Mouse (Mus musculus) hindbrain, postnatal 0 days (tissue): Measurements from ENCODE around the gene Gm20388. TPM values are rescaled to one million over a fixed set of nuclear protein-coding genes. Genes with fewer than 3 reads are reported as not detected.

Experiments
- ATAC-seq: fragments of 200-750 bp; cut with Nextera tagmentation; 2 replicates; pipeline ENCODE4 v1.8.0; 2017; ENCODE audit warnings: mild to moderate bottlenecking, moderate TSS enrichment, moderate library complexity
- DNase-seq: peaks from one replicate; pipeline ENCODE4 v3.0.0-alpha.2; 2015; ENCODE audit warnings: low spot score
- H3K27ac ChIP-seq: fragments of 300-500 bp; sonication (generic); 2 replicates; pipeline ENCODE4 v1.5.1; 2014; ENCODE audit warnings: mild to moderate bottlenecking
- H3K27me3 ChIP-seq: fragments of 300-500 bp; sonication (generic); 2 replicates; pipeline ENCODE4 v1.6.1; 2014; ENCODE audit warnings: low read length, mixed read lengths; ENCODE audit not compliant: insufficient read depth
- H3K36me3 ChIP-seq: fragments of 300-500 bp; sonication (generic); 2 replicates; pipeline ENCODE4 v1.6.1; 2014; ENCODE audit warnings: low read length, mixed read lengths; ENCODE audit not compliant: insufficient read depth
- H3K4me1 ChIP-seq: fragments of 300-500 bp; sonication (generic); 2 replicates; pipeline ENCODE4 v1.6.1; 2014; ENCODE audit warnings: antibody characterized with exemption, low read length, mixed read lengths; ENCODE audit not compliant: insufficient read depth
- H3K4me2 ChIP-seq: fragments of 300-500 bp; sonication (generic); 2 replicates; pipeline ENCODE4 v1.6.1; 2014; ENCODE audit warnings: low read depth, mild to moderate bottlenecking, low read length, moderate library complexity, mixed read lengths
- H3K4me3 ChIP-seq: fragments of 300-500 bp; sonication (generic); 2 replicates; pipeline ENCODE4 v1.5.1; 2014; ENCODE audit warnings: low read length
- H3K9ac ChIP-seq: fragments of 300-500 bp; sonication (generic); replicated peaks from 2 replicates; pipeline ENCODE4 v1.6.1; 2014; ENCODE audit warnings: mild to moderate bottlenecking, low read length, moderate library complexity, mixed read lengths
- H3K9me3 ChIP-seq: fragments of 300-500 bp; sonication (generic); 2 replicates; pipeline ENCODE4 v1.6.1; 2016; ENCODE audit warnings: low read length, mixed read lengths
- CTCF ChIP-seq: IDR thresholded peaks from 2 replicates; pipeline ENCODE4 v1.5.1; 2016; ENCODE audit warnings: antibody characterized with exemption, control low read depth, low read depth
- WGBS: fragments of 180-500 bp; shearing (Covaris S2); extraction: QIAGEN DNeasy Blood & Tissue Kit; methylation state at CpG from one replicate; pipeline ENCODE4 v1.1.7; 2014; 5-methylcytosine and 5-hydroxymethylcytosine counted together
- polyA plus RNA-seq: library from polyadenylated mRNA; unstranded; fragments of >200 nt; fragmentation: Nextera tagmentation; extraction: Ambion mirVana; gene quantifications from 2 replicates; pipeline ENCODE4 v1.2.1, GENCODE M21; 2015
- total RNA-seq: library from RNA; depleted of rRNA; stranded (reverse); fragments of >200 nt; gene quantifications from 2 replicates; pipeline ENCODE4 v1.2.3, GENCODE M21; 2014

The Gm20388 gene
- total and polyA plus RNA-seq, 2 experiments from 2014 or later = 71.3 TPM; not detected in 1

GRCm38 (mm10) chr8:120594571-120594970, 683.9 kb downstream of the Gm20388 start:
- WGBS = 93% methylated on average over 5 of the region's 5 CpGs

DNA sequence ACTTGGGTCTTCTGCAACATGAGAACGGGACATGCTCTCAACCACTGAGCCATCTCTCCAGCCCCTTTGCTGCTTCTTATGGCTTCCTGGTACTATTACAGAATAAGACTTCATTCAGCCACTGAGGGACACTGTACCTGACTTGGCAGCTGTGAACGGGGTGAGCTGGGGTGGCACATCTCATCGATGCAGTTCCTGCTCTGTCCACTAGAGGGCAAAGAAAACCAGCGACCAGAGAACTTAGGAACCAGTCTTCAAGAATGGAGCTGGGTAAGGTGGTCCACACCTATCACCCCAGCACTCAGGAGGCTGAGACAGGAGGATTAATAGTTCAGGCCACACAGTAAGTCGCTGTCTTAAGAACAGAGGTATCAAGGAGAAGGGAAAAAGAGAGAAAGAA, 685.3 kb downstream of the Gm20388 start:
- ATAC-seq (peak; percentile 15; the same call in 1 of the 2 replicates), DNase-seq (peak; percentile 70)
- Histone ChIP-seq H3K27ac (no peak overlapping the region), H3K4me3 (no peak overlapping the region), H3K4me2 (no peak overlapping the region), H3K9ac (no peak overlapping the region), H3K4me1 (peaks cover 4% of the 10 kb centered on the region; the same call in 1 of the 2 replicates), H3K27me3 (no peaks in the 10 kb centered on the region), H3K36me3 (no peaks in the 10 kb centered on the region), H3K9me3 (no peaks in the 10 kb centered on the region)
- 19% methylated on average over 5 of the region's 5 CpGs for WGBS
- peak; percentile 93 for TF ChIP-seq CTCF

More at GRCm38 (mm10) chr8:120594571-120594970, 683.9 kb downstream of the Gm20388 start:
- no peak for DNase-seq
- H3K27ac ChIP-seq = no peak overlapping the region
- no peaks in the 10 kb centered on the region for H3K36me3 ChIP-seq
- ATAC-seq = no peak
- H3K9ac ChIP-seq = no peak overlapping the region
- H3K9me3 ChIP-seq = no peaks in the 10 kb centered on the region
- no peak overlapping the region for H3K4me3 ChIP-seq
- no peak overlapping the region for H3K4me2 ChIP-seq
- H3K4me1 ChIP-seq = peaks cover 4% of the 10 kb centered on the region; the same call in 1 of the 2 replicates
- no peaks in the 10 kb centered on the region for H3K27me3 ChIP-seq
- peak; percentile 62 for TF ChIP-seq CTCF

GRCm38 (mm10) chr8:120598579-120598978, 687.9 kb downstream of the Gm20388 start:
- Histone ChIP-seq H3K27me3 (no peaks in the 10 kb centered on the region), H3K4me3 (no peak overlapping the region), H3K9ac (no peak overlapping the region), H3K27ac (peak overlapping the region; percentile 32; the same call in 1 of the 2 replicates), H3K36me3 (no peaks in the 10 kb centered on the region), H3K9me3 (no peaks in the 10 kb centered on the region), H3K4me2 (no peak overlapping the region), H3K4me1 (no peaks in the 10 kb centered on the region; the same call in 1 of the 2 replicates)
- TF ChIP-seq CTCF = no peak
- ATAC-seq (peak; percentile 63), DNase-seq (peak; percentile 82)
- WGBS = 17% methylated on average over 24 of the region's 24 CpGs

DNA sequence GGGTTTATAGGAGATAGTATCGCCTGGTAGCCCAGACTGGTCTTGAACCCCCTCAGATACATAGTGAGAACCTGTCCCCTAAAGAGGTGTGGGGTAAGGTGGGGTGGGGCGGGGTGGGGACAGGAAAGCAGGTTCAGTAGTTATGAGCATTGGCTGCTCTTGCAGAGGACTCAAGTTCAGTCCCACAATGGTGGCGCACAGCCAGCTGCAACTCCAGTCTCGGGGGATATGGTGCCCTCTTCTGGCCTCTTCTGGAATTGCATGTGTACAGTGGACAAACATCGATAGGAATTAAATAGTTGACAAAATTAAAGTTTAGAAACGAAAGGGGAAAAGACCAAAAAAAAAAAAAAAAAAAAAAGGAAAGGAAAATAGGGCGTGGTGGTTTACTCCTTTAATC, 688.9 kb downstream of the Gm20388 start:
- DNase-seq (peak; percentile 82), ATAC-seq (no peak)
- H3K4me2 ChIP-seq = no peak overlapping the region
- no peak overlapping the region for H3K4me3 ChIP-seq
- no peaks in the 10 kb centered on the region for H3K9me3 ChIP-seq
- 54% methylated on average over 7 of the region's 7 CpGs for WGBS
- no peak overlapping the region for H3K27ac ChIP-seq
- no peaks in the 10 kb centered on the region for H3K36me3 ChIP-seq
- TF ChIP-seq CTCF = peak; percentile 74
- H3K4me1 ChIP-seq = no peaks in the 10 kb centered on the region; the same call in 1 of the 2 replicates
- no peaks in the 10 kb centered on the region for H3K27me3 ChIP-seq
- no peak overlapping the region for H3K9ac ChIP-seq

DNA sequence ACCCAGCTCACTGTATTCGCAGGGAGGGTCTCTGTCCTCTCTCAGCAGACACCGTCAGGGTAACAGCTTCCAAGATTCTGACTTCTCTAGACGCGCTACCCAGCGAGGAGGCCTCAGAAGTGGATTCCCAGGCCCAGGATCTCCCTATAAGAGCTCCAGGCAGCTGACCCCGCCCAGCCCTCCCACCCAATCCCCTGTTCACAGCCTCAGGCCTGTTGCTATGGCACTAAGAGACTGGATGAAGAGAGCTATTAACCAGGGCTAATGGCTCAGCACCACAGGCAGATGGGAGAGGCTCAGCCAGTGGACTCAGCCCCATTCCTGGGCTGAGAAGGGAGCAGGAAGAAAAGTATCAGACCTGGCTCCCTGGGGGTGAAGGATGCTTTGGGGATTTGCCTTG, 692.0 kb downstream of the Gm20388 start:
- WGBS = 37% methylated on average over 6 of the region's 6 CpGs
- H3K36me3 ChIP-seq = no peaks in the 10 kb centered on the region
- DNase-seq (peak; percentile 43), ATAC-seq (0 out of 2 replicates have a peak, but pooled peaks have one; percentile 48)
- H3K9me3 ChIP-seq = no peaks in the 10 kb centered on the region
- H3K27me3 ChIP-seq = no peaks in the 10 kb centered on the region
- H3K4me2 ChIP-seq = no peak overlapping the region
- no peak overlapping the region for H3K4me3 ChIP-seq
- H3K9ac ChIP-seq = no peak overlapping the region
- no peak overlapping the region for H3K27ac ChIP-seq
- TF ChIP-seq CTCF = no peak
- H3K4me1 ChIP-seq = no peaks in the 10 kb centered on the region; the same call in 1 of the 2 replicates

GRCm38 (mm10) chr8:120607460-120607859, 696.8 kb downstream of the Gm20388 start:
- Histone ChIP-seq H3K9ac (no peak overlapping the region), H3K4me1 (no peaks in the 10 kb centered on the region), H3K9me3 (no peaks in the 10 kb centered on the region), H3K27ac (no peak overlapping the region), H3K36me3 (no peaks in the 10 kb centered on the region), H3K4me3 (no peak overlapping the region), H3K27me3 (no peaks in the 10 kb centered on the region), H3K4me2 (no peak overlapping the region)
- no peak for TF ChIP-seq CTCF
- ATAC-seq (peak; percentile 38; the same call in 1 of the 2 replicates), DNase-seq (no peak)
- WGBS = 83% methylated on average over 9 of the region's 9 CpGs

DNA sequence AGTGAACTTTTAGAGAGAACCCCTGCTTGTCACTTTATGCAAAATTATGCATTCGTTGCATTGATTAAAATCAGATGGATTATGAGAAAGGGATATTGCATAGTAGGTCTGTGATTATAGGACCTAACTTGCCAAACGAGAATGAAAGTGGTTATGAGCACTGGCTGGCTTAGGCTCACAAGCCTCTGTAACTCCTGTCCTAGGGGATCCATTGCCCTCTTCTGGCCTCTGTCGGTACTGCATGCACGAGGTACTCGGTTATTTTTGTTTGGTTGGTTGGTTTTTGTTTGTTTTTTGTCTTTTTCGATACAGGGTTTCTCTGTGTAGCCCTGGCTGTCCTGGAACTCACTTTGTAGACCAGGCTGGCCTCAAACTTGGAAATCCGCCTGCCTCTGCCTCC, 697.2 kb downstream of the Gm20388 start:
- DNase-seq (peak; percentile 84), ATAC-seq (no peak)
- H3K4me3 ChIP-seq = no peak overlapping the region
- H3K4me2 ChIP-seq = no peak overlapping the region
- no peaks in the 10 kb centered on the region for H3K9me3 ChIP-seq
- no peak overlapping the region for H3K27ac ChIP-seq
- no peak overlapping the region for H3K9ac ChIP-seq
- no peaks in the 10 kb centered on the region for H3K27me3 ChIP-seq
- TF ChIP-seq CTCF = peak; percentile 96
- 13% methylated on average over 7 of the region's 7 CpGs for WGBS
- no peaks in the 10 kb centered on the region for H3K36me3 ChIP-seq
- H3K4me1 ChIP-seq = no peaks in the 10 kb centered on the region
